Mouse (Mus musculus) liver, embryonic 14.5 days (tissue): Measurements from ENCODE around the gene Usp26. TPM values are rescaled to one million over a fixed set of nuclear protein-coding genes. Genes with fewer than 3 reads are reported as not detected.

Experiments used
- ATAC-seq: fragments of 200-750 bp; cut with Nextera tagmentation; 2 replicates; pipeline ENCODE4 v1.8.0; 2017; ENCODE audit warnings: moderate number of reproducible peaks, mild to moderate bottlenecking, moderate library complexity; ENCODE audit not compliant: insufficient read depth
- DNase-seq, 3 experiments: peaks; one replicate each; pipeline ENCODE4 v3.0.0-alpha.2; 2012 to 2013; ENCODE audit warnings: low read depth in 3 of 3, low spot score in 3 of 3
- H3K27ac ChIP-seq: fragments of 300-500 bp; sonication (generic); 2 replicates; pipeline ENCODE4 v1.5.1; 2014; ENCODE audit warnings: moderate library complexity, mild to moderate bottlenecking, control low read depth, inconsistent platforms
- H3K27me3 ChIP-seq: fragments of 300-500 bp; sonication (generic); 2 replicates; pipeline ENCODE4 v1.6.1; 2014; ENCODE audit warnings: mild to moderate bottlenecking, low read length, moderate library complexity; ENCODE audit not compliant: control insufficient read depth, insufficient read depth
- H3K36me3 ChIP-seq: fragments of 300-500 bp; sonication (generic); replicated peaks from 2 replicates; pipeline ENCODE4 v1.6.1; 2014; ENCODE audit warnings: low read depth; ENCODE audit not compliant: control insufficient read depth, insufficient read depth
- H3K4me1 ChIP-seq, 2 experiments: fragments of 200-500 bp in 1 of 2; fragments of 300-500 bp in 1 of 2; sonication (generic) in 1 of 2; replicated peaks; 2 replicates each; pipeline ENCODE4 v1.6.1; 2012 to 2014; ENCODE audit warnings: antibody characterized with exemption in 1 of 2, inconsistent platforms in 1 of 2, low read length in 1 of 2; ENCODE audit not compliant: control insufficient read depth in 2 of 2, insufficient read depth in 2 of 2
- H3K4me2 ChIP-seq: fragments of 300-500 bp; sonication (generic); 2 replicates; pipeline ENCODE4 v1.6.1; 2014; ENCODE audit warnings: low read depth, mild to moderate bottlenecking, control low read depth, moderate library complexity
- H3K4me3 ChIP-seq, 2 experiments: fragments of 200-500 bp in 1 of 2; fragments of 300-500 bp in 1 of 2; sonication (generic) in 1 of 2; 2 replicates each; pipeline ENCODE4 v1.5.1; 2012 to 2014; ENCODE audit warnings: low read depth in 2 of 2, low read length in 2 of 2, mild to moderate bottlenecking in 2 of 2, control low read depth in 1 of 2, inconsistent platforms in 1 of 2, moderate library complexity in 1 of 2; ENCODE audit not compliant: insufficient read depth in 1 of 2
- H3K9ac ChIP-seq: fragments of 300-500 bp; sonication (generic); replicated peaks from 2 replicates; pipeline ENCODE4 v1.6.1; 2014; ENCODE audit warnings: mild to moderate bottlenecking, control low read depth, moderate library complexity
- H3K9me3 ChIP-seq: fragments of 300-500 bp; sonication (generic); 2 replicates; pipeline ENCODE4 v1.6.1; 2016; ENCODE audit warnings: low read length, mixed read lengths; ENCODE audit not compliant: control insufficient read depth
- CTCF ChIP-seq: IDR thresholded peaks from 2 replicates; pipeline ENCODE4 v1.5.1; 2016; ENCODE audit warnings: antibody characterized with exemption, low read depth, control low read depth
- EP300 ChIP-seq: IDR thresholded peaks from 2 replicates; pipeline ENCODE4 v1.6.1; 2016; ENCODE audit warnings: antibody characterized with exemption, low read depth
- WGBS: fragments of 180-500 bp; shearing (Covaris S2); extraction: QIAGEN DNeasy Blood & Tissue Kit; methylation state at CpG from one replicate; pipeline ENCODE4 v1.1.7; 2014; ENCODE audit not compliant: insufficient replicate concordance; 5-methylcytosine and 5-hydroxymethylcytosine counted together
- polyA plus RNA-seq, 2 experiments: library from polyadenylated mRNA; depleted of rRNA in 1 of 2; stranded (reverse) in 1 of 2; unstranded in 1 of 2; fragments of >200 nt; fragmentation: Nextera tagmentation in 1 of 2; extraction: Ambion mirVana in 1 of 2; gene quantifications; 2 replicates each; pipeline versions ENCODE4 v1.2.1 to v1.2.3; 2012 to 2014

Gene Usp26
- polyA plus RNA-seq (2012; rRNA removed) (0.02 TPM in 1 of 2 replicates, not detected in the other), polyA plus RNA-seq (2014; fragmentation: Nextera tagmentation; extraction: Ambion mirVana) (not detected in 2 replicates)

DNA sequence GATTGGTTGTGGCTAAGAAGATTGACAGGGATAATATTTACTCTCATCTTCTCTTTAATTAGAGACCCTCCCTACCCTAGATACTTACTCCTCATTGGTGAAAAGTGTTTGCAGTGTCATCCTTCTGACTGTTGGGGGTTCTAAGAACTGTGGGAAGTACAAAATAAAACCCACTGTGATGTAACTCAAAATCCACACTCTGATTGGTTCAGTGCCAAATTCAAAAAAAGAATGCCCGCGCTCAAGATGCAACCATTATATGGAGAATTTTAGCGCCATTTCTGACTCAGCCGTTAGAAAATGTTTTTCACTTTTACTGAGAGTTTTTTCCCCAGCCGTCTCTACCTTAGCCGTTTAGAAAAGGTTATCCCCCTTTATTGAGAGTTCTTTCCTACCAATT is at the start of gene Usp26:
Gene Usp26 (minus strand): TSS at position 101 of the 400 bp plus-strand sequence.
- no peak within 1 kb of the TSS for H3K27ac ChIP-seq
- no peak for ATAC-seq
- H3K9me3 ChIP-seq: no peaks in the 10 kb centered on the region
- no peak within 1 kb of the TSS for H3K4me3 ChIP-seq
- H3K36me3 ChIP-seq: no peaks in the 10 kb centered on the region
- 75% methylated on average over 6 of the region's 6 CpGs for WGBS
- DNase-seq: no peak
- H3K27me3 ChIP-seq: no peaks in the 10 kb centered on the region
- H3K4me1 ChIP-seq: no peaks in the 10 kb centered on the region
- TF ChIP-seq CTCF (no peak), EP300 (no peak)
- H3K9ac ChIP-seq: no peak within 1 kb of the TSS
- no peak within 1 kb of the TSS for H3K4me2 ChIP-seq

DNA sequence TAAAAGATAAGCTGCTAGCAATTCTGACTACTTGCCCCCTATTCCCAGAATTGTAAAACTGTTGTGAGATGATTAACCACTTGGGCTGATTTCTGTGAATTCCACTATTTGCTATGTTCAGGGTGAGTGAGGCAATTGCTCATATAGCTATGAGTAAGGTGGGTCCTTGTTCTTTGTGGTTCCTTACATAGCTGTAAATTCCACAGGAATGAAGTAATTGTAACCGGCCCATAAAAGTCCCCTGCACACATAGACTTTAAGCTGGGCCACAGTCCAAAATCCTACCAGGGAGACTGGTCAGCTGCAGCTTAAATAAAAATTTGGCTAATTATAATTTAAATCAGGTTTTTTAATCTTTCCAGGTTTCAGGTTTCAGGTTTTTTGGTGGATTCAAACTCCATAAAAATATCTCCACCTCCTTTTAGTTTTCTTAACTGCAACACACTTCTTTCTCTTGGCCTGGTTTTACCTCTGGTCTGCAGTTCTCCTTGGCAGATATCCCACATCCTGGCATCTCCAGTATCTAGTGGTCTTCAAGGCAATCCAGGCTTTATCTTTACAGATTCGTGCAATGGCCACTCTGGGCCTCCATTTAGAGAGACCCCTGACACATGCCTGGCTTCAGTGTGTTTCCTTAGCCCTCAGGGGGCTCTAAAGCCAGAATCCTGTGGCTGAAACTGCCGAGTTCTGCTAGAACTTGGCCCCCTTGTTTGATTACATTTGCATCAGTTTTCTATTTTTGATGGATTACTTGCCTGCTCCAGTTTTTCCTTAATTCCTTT is 13.6 kb upstream of the Usp26 start:
- no peak for TF ChIP-seq EP300
- TF ChIP-seq CTCF: no peak
- WGBS: 38% methylated on average over 3 of the region's 3 CpGs
- no peak for DNase-seq

DNA sequence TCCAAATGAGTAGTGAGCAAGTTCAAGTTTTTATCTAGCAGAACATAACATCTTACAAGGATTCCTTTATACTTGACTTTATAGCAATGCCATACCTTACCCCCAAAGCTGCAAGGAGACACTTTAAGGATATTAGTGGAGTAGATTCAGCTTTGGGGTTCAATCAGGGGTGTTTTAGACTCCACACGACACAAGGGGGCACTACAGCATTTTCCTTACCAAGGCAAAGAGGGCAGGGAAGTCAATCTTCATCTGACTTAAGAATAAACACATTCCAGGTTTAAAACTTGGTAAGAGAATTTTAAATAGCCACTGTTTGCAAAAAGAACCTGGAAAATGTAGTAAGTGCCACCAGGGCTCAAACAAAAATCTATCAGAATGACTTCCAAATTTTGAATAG is 33.6 kb downstream of the Usp26 start:
- no peaks in the 10 kb centered on the region for H3K36me3 ChIP-seq
- no peak for ATAC-seq
- DNase-seq: no peak
- H3K4me3 ChIP-seq: no peak overlapping the region
- no peak overlapping the region for H3K4me2 ChIP-seq
- 17% methylated on average over 1 of the region's 1 CpGs for WGBS
- H3K9ac ChIP-seq: no peak overlapping the region
- H3K27ac ChIP-seq: no peak overlapping the region
- no peaks in the 10 kb centered on the region for H3K27me3 ChIP-seq
- H3K9me3 ChIP-seq: no peaks in the 10 kb centered on the region
- H3K4me1 ChIP-seq: no peaks in the 10 kb centered on the region
- no peak for TF ChIP-seq EP300
- TF ChIP-seq CTCF: no peak; the same call in 1 of the 2 replicates

More for the DNA sequence above, 13.6 kb upstream of the Usp26 start:
- Histone ChIP-seq H3K4me2 (no peak overlapping the region), H3K36me3 (no peaks in the 10 kb centered on the region), H3K27ac (no peak overlapping the region), H3K27me3 (no peaks in the 10 kb centered on the region), H3K4me3 (no peak overlapping the region), H3K9ac (no peak overlapping the region), H3K4me1 (no peaks in the 10 kb centered on the region), H3K9me3 (no peaks in the 10 kb centered on the region)
- no peak for ATAC-seq

DNA sequence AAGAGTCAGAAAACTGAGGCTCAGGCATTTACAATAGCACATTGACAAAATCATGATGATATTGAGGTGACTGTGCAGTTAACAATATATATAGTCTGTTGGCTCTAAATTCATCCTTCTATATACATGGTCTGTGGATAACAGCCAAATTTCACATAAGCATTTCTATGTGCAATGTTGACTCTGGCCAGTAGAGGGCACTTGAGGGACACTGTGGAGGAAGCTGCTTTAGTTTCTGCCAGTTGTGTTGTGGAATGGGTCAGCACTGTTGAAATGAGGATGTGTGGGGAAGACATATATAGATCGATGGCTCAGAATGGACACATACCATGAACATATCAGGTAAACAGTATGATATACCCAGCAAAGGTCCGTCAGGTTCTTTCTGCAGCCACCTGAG is 64.6 kb downstream of the Usp26 start:
- no peaks in the 10 kb centered on the region for H3K9me3 ChIP-seq
- H3K27me3 ChIP-seq: no peaks in the 10 kb centered on the region
- no peak for DNase-seq

DNA sequence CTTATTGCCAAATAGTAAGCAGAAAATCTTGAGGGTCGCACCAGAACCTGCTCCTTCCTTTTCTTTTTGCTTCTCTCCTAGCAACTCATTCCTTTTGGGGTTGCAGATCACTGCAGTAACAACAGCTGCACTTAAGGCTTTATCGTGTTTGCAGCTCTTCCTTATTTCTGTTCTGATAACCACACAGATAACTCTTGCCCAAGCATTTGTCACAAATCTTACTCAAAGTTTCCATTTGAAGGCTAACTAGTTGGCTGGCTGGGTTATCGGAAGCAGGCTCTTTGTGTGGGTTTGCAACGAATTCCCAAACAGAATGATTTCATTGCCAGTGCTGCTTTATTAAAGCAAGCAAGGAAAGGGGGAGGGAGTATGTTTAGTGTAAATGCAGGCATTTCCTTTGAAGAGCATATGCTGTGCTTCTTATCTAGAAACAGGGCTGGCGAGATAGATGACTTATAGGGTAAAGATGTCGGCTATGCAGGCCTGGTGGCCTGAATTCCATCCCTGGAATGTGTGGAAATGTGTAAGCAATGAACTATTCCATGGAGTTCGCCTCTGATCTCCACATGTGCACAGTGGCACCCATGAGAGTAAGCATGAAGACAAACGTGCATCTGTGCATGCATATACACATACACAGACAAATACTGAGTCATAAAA is 86.8 kb downstream of the Usp26 start:
- no peak overlapping the region for H3K4me3 ChIP-seq
- DNase-seq (no peak), ATAC-seq (no peak)
- no peaks in the 10 kb centered on the region for H3K36me3 ChIP-seq
- no peaks in the 10 kb centered on the region for H3K27me3 ChIP-seq
- H3K9me3 ChIP-seq: no peaks in the 10 kb centered on the region
- TF ChIP-seq CTCF (no peak), EP300 (no peak)
- no peak overlapping the region for H3K4me2 ChIP-seq
- H3K27ac ChIP-seq: no peak overlapping the region
- no peaks in the 10 kb centered on the region; a peak in 1 of 4 replicates for H3K4me1 ChIP-seq
- WGBS: 25% methylated on average over 8 of the region's 8 CpGs
- H3K9ac ChIP-seq: no peak overlapping the region

More for the DNA sequence above, 64.6 kb downstream of the Usp26 start:
- H3K4me3 ChIP-seq: no peak overlapping the region
- H3K9ac ChIP-seq: no peak overlapping the region
- ATAC-seq: no peak
- H3K4me2 ChIP-seq: no peak overlapping the region
- no peaks in the 10 kb centered on the region for H3K36me3 ChIP-seq
- no peak overlapping the region for H3K27ac ChIP-seq
- no peaks in the 10 kb centered on the region for H3K4me1 ChIP-seq
- TF ChIP-seq CTCF (peak; percentile 71), EP300 (no peak)
- 27% methylated on average over 2 of the region's 2 CpGs for WGBS
